ENCODE assay signal across 8 mouse cellular contexts in genomic region chr11:116695194-116695880, GRCm38 (mm10). TPM values are rescaled to one million over a fixed set of nuclear protein-coding genes. Genes with fewer than 3 reads are reported as not detected.
DNase-seq lines count a peak whose midpoint lies in the region; ATAC-seq and TF ChIP-seq lines count a peak whose summit lies in the region.

No protein-coding gene starts in this region.

- H3K9ac ChIP-seq in hindbrain, embryonic 12.5 days = no peak overlapping the region
- H3K9ac ChIP-seq in lung, embryonic 16.5 days (ENCODE audit: low read length) = no peak overlapping the region

- H3K27me3 ChIP-seq in hindbrain, embryonic 12.5 days = peaks cover 47% of the 10 kb centered on the region
- no peaks in the 10 kb centered on the region for H3K27me3 ChIP-seq in lung, embryonic 16.5 days (ENCODE audit: control insufficient read depth, insufficient read depth, low read depth, low read length)

- WGBS in hindbrain, embryonic 12.5 days = 19% methylated on average over 23 of the region's 23 CpGs
- WGBS in lung, embryonic 16.5 days = 28% methylated on average over 23 of the region's 23 CpGs

- intact Hi-C loops in left cerebral cortex, postnatal 14 days (cut with DNase I) = no loop called here

- 0 out of 2 replicates have a peak overlapping the region, but pooled peaks have one; percentile 74 for H3K4me2 ChIP-seq in hindbrain, embryonic 12.5 days (replicated peaks)
- peak overlapping the region; percentile 80 for H3K4me2 ChIP-seq in lung, embryonic 16.5 days (ENCODE audit: low read depth, low read length)

- no peak overlapping the region for H3K27ac ChIP-seq in hindbrain, embryonic 12.5 days
- H3K27ac ChIP-seq in lung, embryonic 16.5 days (ENCODE audit: low read length) = no peak overlapping the region

- DNase-seq in kidney, adult 11 months = peak; percentile 38
- DNase-seq in kidney, postnatal 14 days = no peak
- DNase-seq in brain, embryonic 14.5 days (ENCODE audit: low read depth) = peak; percentile 22
- no peak for DNase-seq in left cerebral cortex, postnatal 14 days (ENCODE audit: low spot score in 2 of 2)
- no peak for DNase-seq in ovary, postnatal 36 days (ENCODE audit: low spot score)
- no peak for DNase-seq in gastrocnemius, adult 18-20 months (ENCODE audit: low spot score)

- no peaks in the 10 kb centered on the region for H3K36me3 ChIP-seq in hindbrain, embryonic 12.5 days
- no peaks in the 10 kb centered on the region for H3K36me3 ChIP-seq in lung, embryonic 16.5 days (ENCODE audit: control insufficient read depth, insufficient read depth, low read length)

- H3K4me3 ChIP-seq in hindbrain, embryonic 12.5 days = no peak overlapping the region
- no peak overlapping the region for H3K4me3 ChIP-seq in lung, embryonic 16.5 days (ENCODE audit: low read length)

- no peak for TF ChIP-seq POLR2A in brain, embryonic 14.5 days (IDR thresholded peaks at IDR 0.05; ENCODE audit: borderline replicate concordance, extremely low read depth, insufficient read depth, insufficient read length, poor library complexity, severe bottlenecking)

- TF ChIP-seq CTCF in brain, embryonic 14.5 days (IDR thresholded peaks at IDR 0.05; ENCODE audit: borderline replicate concordance, extremely low read depth, insufficient read depth, insufficient read length) = no peak

- H3K4me1 ChIP-seq in hindbrain, embryonic 12.5 days = peaks cover 18% of the 10 kb centered on the region
- peaks cover 6% of the 10 kb centered on the region for H3K4me1 ChIP-seq in lung, embryonic 16.5 days (replicated peaks; ENCODE audit: control insufficient read depth, insufficient read depth, low read length)

- ATAC-seq in hindbrain, embryonic 12.5 days (ENCODE audit: low FRiP score) = no peak
- ATAC-seq in lung, embryonic 16.5 days (ENCODE audit: low read depth) = no peak

- H3K9me3 ChIP-seq in hindbrain, embryonic 12.5 days (replicated peaks) = no peaks in the 10 kb centered on the region; the same call in 1 of the 2 replicates
- H3K9me3 ChIP-seq in lung, embryonic 16.5 days (ENCODE audit: control insufficient read depth, low read length) = no peaks in the 10 kb centered on the region

RNA-seq across cellular contexts. Expression of gene Cygb, which starts 41.2 kb away (rescaled TPM):
- polyA plus RNA-seq in brain, embryonic 14.5 days (2012; rRNA removed) = 18.3 TPM in 2 replicates
- 4.5 and 5.9 TPM in 2 replicates for polyA plus RNA-seq in hindbrain, embryonic 12.5 days (2016; fragmentation: Nextera tagmentation; extraction: Ambion mirVana)
- 13.3 TPM in 2 replicates for polyA plus RNA-seq in lung, embryonic 16.5 days (2015; fragmentation: Nextera tagmentation; extraction: Ambion mirVana)
- 10 to 100 TPM; 26.7 to 34.7 TPM for total RNA-seq in left cerebral cortex, postnatal 14 days (2021)
- 10 to 100 TPM; 10.5 to 15.0 TPM for total RNA-seq in gastrocnemius, adult 18-20 months (2021)

RNA-seq across cellular contexts. Expression of gene Prcd, which starts 42.0 kb away (rescaled TPM):
- polyA plus RNA-seq in brain, embryonic 14.5 days (2012; rRNA removed) = 1.0 and 1.4 TPM in 2 replicates
- 0.34 and 0.43 TPM in 2 replicates for polyA plus RNA-seq in hindbrain, embryonic 12.5 days (2016; fragmentation: Nextera tagmentation; extraction: Ambion mirVana)
- 5.0 and 11.0 TPM in 2 replicates for polyA plus RNA-seq in lung, embryonic 16.5 days (2015; fragmentation: Nextera tagmentation; extraction: Ambion mirVana)
- 1 to 10 TPM; 2.8 to 3.0 TPM for total RNA-seq in left cerebral cortex, postnatal 14 days (2021)
- under 1 TPM; 0.34 to 0.50 TPM for total RNA-seq in gastrocnemius, adult 18-20 months (2021)

Comparison
In these comparisons a context has a peak if more than half of its experiments do, and no peak if none do; other contexts are left out.
1. DNase-seq: peak in kidney, adult 11 months (single experiment) and brain, embryonic 14.5 days (single experiment); none in kidney, postnatal 14 days (single experiment), left cerebral cortex, postnatal 14 days (0 of 2), ovary, postnatal 36 days (single experiment) and gastrocnemius, adult 18-20 months (single experiment).